Mouse (Mus musculus): ENCODE results near the gene Snf8. TPM values are rescaled to one million over a fixed set of nuclear protein-coding genes. Genes with fewer than 3 reads are reported as not detected.

Snf8 gene
- total RNA-seq, 2 experiments from 2014 or later = 99.8 to 103 TPM

- DNase-seq (ENCODE audit: extremely low spot score in 1 of 2, low spot score in 1 of 2) = no peak
Observed at GRCm38 (mm10) chr11:96073295-96073993, 38.8 kb downstream of the Snf8 start.

DNA sequence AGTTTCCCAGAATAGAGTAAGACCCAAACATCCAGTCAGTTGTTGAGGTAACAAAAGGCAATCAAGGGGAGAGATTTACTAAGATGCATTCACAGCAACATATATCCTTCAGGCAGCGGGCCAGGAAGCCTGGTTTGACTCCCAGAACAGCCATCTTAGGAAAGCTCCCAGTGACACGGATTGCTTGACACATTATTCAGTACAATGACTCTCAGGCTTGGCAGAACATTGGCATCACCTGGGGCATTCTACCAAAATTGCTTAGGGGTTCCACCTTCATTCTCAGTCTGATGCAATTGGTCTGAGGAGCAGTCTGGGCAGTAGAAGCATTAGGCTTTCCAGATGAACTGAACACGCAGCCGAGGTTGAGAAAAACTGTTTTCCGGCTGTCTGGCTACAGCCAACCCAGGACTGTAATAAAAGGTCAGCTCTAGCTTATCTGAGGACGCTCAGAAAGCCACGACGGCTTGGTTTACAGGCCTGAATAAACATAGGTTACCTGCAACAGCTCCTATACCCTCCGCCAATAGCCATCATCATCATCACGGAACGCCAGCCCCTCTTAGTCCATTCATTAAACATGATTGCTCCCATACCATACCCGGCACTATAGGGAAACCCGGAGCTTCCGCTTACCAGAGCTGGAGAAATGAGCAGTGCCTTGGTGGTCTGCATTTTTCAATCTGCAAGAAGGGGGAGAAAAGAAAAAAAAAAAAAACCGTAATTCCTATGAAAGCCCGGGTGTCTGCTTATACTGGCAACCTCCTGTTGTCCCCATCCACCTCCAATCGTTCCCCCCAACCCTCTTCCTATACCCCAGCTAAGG, 39.9 kb downstream of the Snf8 start:
- DNase-seq (ENCODE audit: extremely low spot score in 1 of 2, low spot score in 1 of 2) = no peak

- peak in 1 of 2 experiments; percentile 17 for DNase-seq (ENCODE audit: extremely low spot score in 1 of 2, low spot score in 1 of 2)
Observed at GRCm38 (mm10) chr11:96075177-96075508, 40.5 kb downstream of the Snf8 start.

DNA sequence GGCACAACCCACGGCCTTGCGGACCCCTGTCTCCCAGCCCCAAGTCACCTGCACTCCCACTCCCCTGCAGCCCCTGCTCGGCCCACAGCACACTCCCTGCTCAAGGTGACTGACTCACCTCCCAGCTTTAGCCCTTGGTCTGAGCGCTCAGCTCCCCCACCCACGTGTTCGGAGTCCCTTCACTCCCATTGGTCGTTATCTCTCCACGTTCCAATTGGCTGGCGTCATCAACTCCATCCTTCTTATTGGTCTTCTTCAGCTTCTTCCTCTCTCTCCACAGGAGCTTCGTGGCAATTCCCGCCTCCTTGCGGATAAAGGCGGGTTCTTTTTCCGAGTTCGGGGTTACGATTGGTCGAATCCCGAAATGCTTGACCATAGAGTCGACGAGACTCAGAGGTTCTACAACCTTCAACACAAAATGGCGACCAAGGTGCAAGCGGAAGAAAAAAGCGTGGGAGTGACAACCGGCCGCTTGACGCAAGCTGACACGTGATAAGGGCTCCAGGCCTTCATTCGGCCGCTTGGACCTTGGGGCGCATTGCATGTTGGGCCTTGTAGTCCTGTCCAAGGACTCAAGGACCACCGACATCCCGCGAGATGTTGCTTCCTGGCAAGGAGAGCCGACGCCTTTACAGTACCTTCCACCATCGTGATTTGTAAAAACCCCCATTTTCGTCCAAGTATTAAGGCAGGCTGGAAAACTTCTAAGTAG, 41.0 kb downstream of the Snf8 start, which contains the start of gene Atp5g1:
Gene Atp5g1, minus strand, starts transcription at position 162 of the 712 bp plus-strand sequence.
- peak; percentile 78 to 79 for DNase-seq (ENCODE audit: extremely low spot score in 1 of 2, low spot score in 1 of 2)

- no peak for DNase-seq (ENCODE audit: extremely low spot score in 1 of 2, low spot score in 1 of 2)
Observed at GRCm38 (mm10) chr11:96076221-96077105, 41.8 kb downstream of the Snf8 start.

GRCm38 (mm10) chr11:96080736-96081135, 46.1 kb downstream of the Snf8 start:
- no peak for DNase-seq (ENCODE audit: extremely low spot score in 1 of 2, low spot score in 1 of 2)

DNA sequence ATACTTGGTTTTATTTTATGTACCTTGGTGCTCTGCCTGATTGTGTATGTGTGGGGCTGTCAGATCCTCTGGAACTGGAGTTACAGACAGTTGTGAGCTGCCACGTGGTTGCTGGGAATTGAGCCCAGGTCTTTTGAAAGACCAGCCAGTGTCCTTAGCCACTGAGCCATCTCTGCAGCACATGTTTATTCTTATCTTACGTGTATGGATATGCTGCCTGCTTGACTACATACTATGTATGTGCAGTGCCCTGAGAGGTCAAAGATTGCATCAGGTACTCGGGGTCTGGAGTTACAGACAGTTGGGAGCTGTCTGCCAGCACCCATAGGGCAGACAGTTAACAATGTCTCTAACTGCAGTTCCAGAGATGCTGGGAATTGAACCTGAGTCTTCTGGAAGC, 48.0 kb downstream of the Snf8 start:
- DNase-seq (ENCODE audit: extremely low spot score in 1 of 2, low spot score in 1 of 2) = no peak

GRCm38 (mm10) chr11:96087981-96088380, 53.3 kb downstream of the Snf8 start:
- no peak for DNase-seq (ENCODE audit: extremely low spot score in 1 of 2, low spot score in 1 of 2)

DNA sequence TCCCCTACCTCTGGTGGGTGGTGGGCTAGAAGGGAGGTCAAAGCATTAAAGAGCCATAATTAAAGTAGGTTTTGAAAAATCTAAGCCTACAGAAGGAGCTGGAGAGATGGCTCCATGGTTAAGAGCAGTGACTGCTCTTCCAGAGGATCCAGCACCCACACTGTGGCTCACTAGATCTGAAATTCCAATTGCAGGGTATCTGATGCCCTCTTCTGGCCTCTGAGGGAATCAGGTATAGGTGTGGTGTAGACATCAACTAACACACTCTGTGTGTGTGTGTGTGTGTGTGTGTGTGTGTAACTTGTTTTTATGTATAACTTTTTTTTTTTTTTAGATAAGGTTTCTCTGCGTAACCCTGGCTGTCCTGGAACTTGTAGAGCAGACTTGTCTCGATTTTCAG, 56.4 kb downstream of the Snf8 start:
- DNase-seq (ENCODE audit: extremely low spot score in 1 of 2, low spot score in 1 of 2) = no peak

- DNase-seq (ENCODE audit: extremely low spot score in 1 of 2, low spot score in 1 of 2) = no peak
Observed at GRCm38 (mm10) chr11:96092674-96093291, 58.1 kb downstream of the Snf8 start.

DNA sequence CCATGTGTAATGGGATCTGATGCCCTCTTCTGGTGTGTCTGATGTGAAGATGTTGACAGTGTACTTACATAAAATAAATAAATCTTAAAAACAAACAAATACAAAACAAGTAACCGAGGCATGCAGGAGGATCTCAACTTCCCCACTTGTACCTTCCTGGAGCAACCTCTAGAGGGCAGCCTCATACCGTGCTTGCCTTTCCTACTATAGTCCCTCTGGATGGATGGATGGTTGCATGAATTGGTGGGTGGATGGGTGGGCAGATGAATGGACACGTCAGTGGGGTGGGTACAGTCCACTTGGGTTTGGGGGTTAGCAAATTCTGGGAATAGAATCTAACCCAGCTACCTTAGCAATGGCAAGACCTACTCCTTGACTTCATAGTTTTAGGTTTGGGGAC, 58.7 kb downstream of the Snf8 start:
- peak; percentile 21 to 53 for DNase-seq (ENCODE audit: extremely low spot score in 1 of 2, low spot score in 1 of 2)

Other genes with a start within 250 kb of the Snf8 start
- 10 to 100 TPM; 55.6 to 64.3 TPM for gene Phospho1, start 210.4 kb upstream of the Snf8 start, total RNA-seq (2021)
- gene Gngt2, start 197.7 kb upstream of the Snf8 start, total RNA-seq (2021) = 1 to 10 TPM; 3.3 to 3.8 TPM
- gene Abi3, start 192.4 kb upstream of the Snf8 start, total RNA-seq (2021) = 1 to 10 TPM; 5.4 to 8.1 TPM
- not detected for gene B4galnt2, start 120.0 kb upstream of the Snf8 start, total RNA-seq (2021)
- gene Igf2bp1, start 28.9 kb upstream of the Snf8 start, total RNA-seq (2021) = under 1 TPM in 1 of 2 experiments, not detected in 1; 0.12 TPM
- not detected for gene Gip, start 10.3 kb upstream of the Snf8 start, total RNA-seq (2021)
- gene Ube2z, start 30.5 kb downstream of the Snf8 start, total RNA-seq (2021) = 10 to 100 TPM; 51.6 to 58.2 TPM
- gene Atp5g1, start 40.8 kb downstream of the Snf8 start, total RNA-seq (2021) = 100 to 1,000 TPM; 430 to 475 TPM
- not detected for gene Calcoco2, start 77.1 kb downstream of the Snf8 start, total RNA-seq (2021)
- under 1 TPM; 0.12 to 0.40 TPM for gene Ttll6, start 98.9 kb downstream of the Snf8 start, total RNA-seq (2021)
- gene Hoxb13, start 159.4 kb downstream of the Snf8 start, total RNA-seq (2021) = not detected
- not detected for gene Hoxb9, start 236.6 kb downstream of the Snf8 start, total RNA-seq (2021)
- not detected for gene Hoxb8, start 247.0 kb downstream of the Snf8 start, total RNA-seq (2021)

Data from layer of hippocampus, postnatal 25 days (tissue).